Mouse (Mus musculus): ENCODE measurements around the gene Klhl23. TPM values are rescaled to one million over a fixed set of nuclear protein-coding genes. Genes with fewer than 3 reads are reported as not detected.
"Not testable (repeated sequence)": the region's sequence is repeated elsewhere in the genome, so short reads cannot be mapped to it uniquely, and the experiment has no call there.

Klhl23 gene
- polyA plus RNA-seq (2015; fragmentation: Nextera tagmentation; extraction: Ambion mirVana): 88.0 and 94.6 TPM in 2 replicates

- H3K36me3 ChIP-seq (replicated peaks): no peaks in the 10 kb centered on the region
- no peaks in the 10 kb centered on the region for H3K9me3 ChIP-seq
- peak within 1 kb of the TSS; percentile 77 for H3K4me2 ChIP-seq
- H3K9ac ChIP-seq: peak within 1 kb of the TSS; percentile 95
- H3K4me1 ChIP-seq: peaks cover 38% of the 10 kb centered on the region
- no peaks in the 10 kb centered on the region for H3K27me3 ChIP-seq (replicated peaks)
- WGBS: 31% methylated on average over 8 of the region's 8 CpGs
- no peak for ATAC-seq (replicated peaks)
- peak within 1 kb of the TSS; percentile 90 for H3K4me3 ChIP-seq
- H3K27ac ChIP-seq: peak within 1 kb of the TSS; percentile 97
These were observed at the start of gene Klhl23 for GRCm38 (mm10) chr2:69821711-69822110. Klhl23 (plus strand) TSS chr2:69821944.

DNA sequence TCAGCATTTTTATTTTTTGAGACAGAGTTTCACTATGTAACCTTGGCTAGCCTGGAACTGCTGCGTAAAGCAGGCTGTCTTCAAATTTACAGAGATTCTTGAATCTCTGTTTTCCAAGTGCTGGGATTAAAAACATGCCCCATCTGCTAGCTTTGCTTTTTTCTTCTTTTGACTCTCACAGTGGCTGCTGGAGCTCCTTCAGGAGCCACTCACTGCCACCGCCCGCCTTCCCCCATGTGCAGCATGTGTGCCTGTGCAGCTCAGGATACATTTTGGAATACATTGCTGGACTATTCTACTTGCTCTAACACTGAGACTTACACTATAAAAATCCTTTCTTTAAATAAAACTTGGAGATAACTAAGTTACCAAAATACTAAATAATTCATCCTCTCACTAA, 48.4 kb upstream of the Klhl23 start:
- no peak overlapping the region for H3K27ac ChIP-seq
- H3K4me2 ChIP-seq: no peak overlapping the region
- WGBS: 98% methylated on average over 3 of the region's 3 CpGs
- H3K9me3 ChIP-seq: no peaks in the 10 kb centered on the region
- no peaks in the 10 kb centered on the region for H3K4me1 ChIP-seq
- no peaks in the 10 kb centered on the region for H3K36me3 ChIP-seq (replicated peaks)
- H3K9ac ChIP-seq: no peak overlapping the region
- H3K27me3 ChIP-seq (replicated peaks): no peaks in the 10 kb centered on the region
- no peak for ATAC-seq (replicated peaks)
- no peak overlapping the region for H3K4me3 ChIP-seq

DNA sequence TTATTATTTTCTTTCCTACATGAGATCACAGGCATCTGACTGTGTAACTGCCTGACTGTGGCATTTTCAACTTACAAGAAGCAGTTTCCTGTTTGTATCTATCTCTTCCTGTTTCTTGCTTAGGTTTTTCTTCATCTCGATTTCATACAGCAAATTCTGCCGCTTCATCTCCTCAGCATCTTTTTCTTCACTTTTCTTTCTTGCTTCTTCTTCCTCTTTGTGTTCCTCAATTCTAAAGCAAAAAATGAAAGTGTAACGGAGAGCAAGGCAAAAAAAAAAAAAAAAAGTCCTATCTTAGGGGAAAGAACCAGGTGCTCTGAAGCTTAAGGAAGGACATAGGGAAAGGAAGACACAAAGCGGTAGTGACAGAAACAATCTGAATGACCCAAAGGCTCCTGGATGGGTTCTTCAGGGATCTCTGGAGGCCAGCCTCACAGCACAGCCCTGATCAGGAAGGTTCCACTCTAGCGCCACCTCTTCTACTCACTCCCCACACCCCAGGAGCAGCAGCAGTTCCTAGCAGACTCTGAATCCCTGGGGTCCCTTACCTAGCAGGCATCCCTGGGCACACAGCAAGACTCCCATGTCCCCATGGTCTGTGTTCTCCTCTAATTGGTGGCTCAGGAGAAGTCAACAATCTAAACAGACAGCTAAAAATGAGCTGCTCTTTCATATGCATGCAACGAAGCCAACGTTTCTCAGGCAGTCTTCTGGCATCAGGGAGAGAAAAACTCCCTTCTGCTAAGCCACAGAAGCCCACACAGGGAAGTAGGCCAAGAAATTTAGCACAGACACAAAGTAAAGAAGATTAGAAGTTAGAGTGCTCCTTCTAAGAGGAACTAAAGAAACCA, 43.5 kb upstream of the Klhl23 start:
- H3K9ac ChIP-seq: no peak overlapping the region
- no peak for ATAC-seq (replicated peaks)
- H3K4me3 ChIP-seq: no peak overlapping the region
- no peak overlapping the region for H3K4me2 ChIP-seq
- H3K27me3 ChIP-seq (replicated peaks): no peaks in the 10 kb centered on the region
- no peak overlapping the region for H3K27ac ChIP-seq
- 70% methylated on average over 7 of the region's 7 CpGs for WGBS
- no peaks in the 10 kb centered on the region for H3K4me1 ChIP-seq
- H3K36me3 ChIP-seq (replicated peaks): 0 out of 2 replicates have a peak, but pooled peaks cover 6% of the 10 kb centered on the region
- no peaks in the 10 kb centered on the region for H3K9me3 ChIP-seq

DNA sequence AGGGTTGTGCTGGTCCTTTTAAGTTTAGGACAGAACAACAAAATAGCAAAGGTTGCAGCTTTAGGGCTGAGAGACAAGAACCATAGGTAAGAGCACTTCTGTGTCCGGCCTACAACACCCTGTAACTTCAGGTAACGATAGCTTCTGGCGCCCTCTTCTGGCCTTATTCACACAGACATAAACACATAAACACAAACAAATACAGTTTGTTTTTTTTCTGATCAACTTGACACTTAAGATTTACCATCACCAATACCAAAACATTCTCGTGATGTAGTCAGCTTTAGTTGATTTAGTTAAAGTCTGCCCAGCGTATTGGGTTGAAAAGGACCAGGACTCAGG, 42.9 kb upstream of the Klhl23 start:
- ATAC-seq (replicated peaks): no peak
- Histone ChIP-seq H3K4me1 (no peaks in the 10 kb centered on the region), H3K4me3 (no peak overlapping the region), H3K4me2 (no peak overlapping the region), H3K9ac (no peak overlapping the region), H3K9me3 (no peaks in the 10 kb centered on the region), H3K27ac (no peak overlapping the region), H3K36me3 (replicated peaks) (0 out of 2 replicates have a peak, but pooled peaks cover 6% of the 10 kb centered on the region), H3K27me3 (replicated peaks) (no peaks in the 10 kb centered on the region)
- 48% methylated on average over 5 of the region's 5 CpGs for WGBS

- Histone ChIP-seq H3K4me3 (peak overlapping the region; percentile 58), H3K4me1 (peaks cover 17% of the 10 kb centered on the region), H3K9ac (peak overlapping the region; percentile 65), H3K9me3 (no peaks in the 10 kb centered on the region), H3K4me2 (peak overlapping the region; percentile 90), H3K27me3 (replicated peaks) (no peaks in the 10 kb centered on the region), H3K36me3 (replicated peaks) (0 out of 2 replicates have a peak, but pooled peaks cover 13% of the 10 kb centered on the region), H3K27ac (peak overlapping the region; percentile 90)
- peak; percentile 28 for ATAC-seq (replicated peaks)
- 27% methylated on average over 9 of the region's 9 CpGs for WGBS
These were observed 32.8 kb upstream of the Klhl23 start for GRCm38 (mm10) chr2:69788974-69789373.

- Histone ChIP-seq H3K4me1 (peaks cover 17% of the 10 kb centered on the region), H3K9me3 (no peaks in the 10 kb centered on the region), H3K4me2 (peak within 1 kb of the TSS; percentile 90), H3K27me3 (replicated peaks) (no peaks in the 10 kb centered on the region), H3K27ac (peak within 1 kb of the TSS; percentile 90), H3K36me3 (replicated peaks) (peaks cover 14% of the 10 kb centered on the region; the same call in 1 of the 2 replicates), H3K9ac (peak within 1 kb of the TSS; percentile 86), H3K4me3 (peak within 1 kb of the TSS; percentile 58)
- WGBS: 1% methylated on average over 48 of the region's 48 CpGs
- ATAC-seq (replicated peaks): peak; percentile 98
These were observed 32.2 kb upstream of the Klhl23 start, which contains the start of the genes Ccdc173 and Phospho2 for GRCm38 (mm10) chr2:69789429-69790069. Ccdc173 (minus strand) TSS chr2:69789575. Phospho2 (plus strand) TSS chr2:69789623.

GRCm38 (mm10) chr2:69790285-69790684, 31.5 kb upstream of the Klhl23 start:
- under 1% methylated on average over 10 of the region's 10 CpGs for WGBS
- H3K27me3 ChIP-seq (replicated peaks): no peaks in the 10 kb centered on the region

GRCm38 (mm10) chr2:69790722-69791121, 31.0 kb upstream of the Klhl23 start:
- H3K4me1 ChIP-seq: peaks cover 17% of the 10 kb centered on the region
- no peaks in the 10 kb centered on the region for H3K9me3 ChIP-seq
- 76% methylated on average over 4 of the region's 4 CpGs for WGBS
- ATAC-seq (replicated peaks): no peak
- H3K4me3 ChIP-seq: peak overlapping the region; percentile 58; the same call in 1 of the 2 replicates
- H3K4me2 ChIP-seq: peak overlapping the region; percentile 90
- no peak overlapping the region for H3K9ac ChIP-seq
- H3K36me3 ChIP-seq (replicated peaks): peaks cover 20% of the 10 kb centered on the region
- 0 out of 2 replicates have a peak overlapping the region, but pooled peaks have one; percentile 90 for H3K27ac ChIP-seq
- H3K27me3 ChIP-seq (replicated peaks): no peaks in the 10 kb centered on the region

More at GRCm38 (mm10) chr2:69790285-69790684, 31.5 kb upstream of the Klhl23 start:
- Histone ChIP-seq H3K27ac (peak overlapping the region; percentile 90; the same call in 1 of the 2 replicates), H3K9me3 (no peaks in the 10 kb centered on the region), H3K4me2 (peak overlapping the region; percentile 90), H3K36me3 (replicated peaks) (peaks cover 16% of the 10 kb centered on the region; the same call in 1 of the 2 replicates), H3K4me3 (peak overlapping the region; percentile 58), H3K4me1 (peaks cover 17% of the 10 kb centered on the region), H3K9ac (peak overlapping the region; percentile 86; the same call in 1 of the 2 replicates)
- ATAC-seq (replicated peaks): peak; percentile 18; the same call in 1 of the 2 replicates

DNA sequence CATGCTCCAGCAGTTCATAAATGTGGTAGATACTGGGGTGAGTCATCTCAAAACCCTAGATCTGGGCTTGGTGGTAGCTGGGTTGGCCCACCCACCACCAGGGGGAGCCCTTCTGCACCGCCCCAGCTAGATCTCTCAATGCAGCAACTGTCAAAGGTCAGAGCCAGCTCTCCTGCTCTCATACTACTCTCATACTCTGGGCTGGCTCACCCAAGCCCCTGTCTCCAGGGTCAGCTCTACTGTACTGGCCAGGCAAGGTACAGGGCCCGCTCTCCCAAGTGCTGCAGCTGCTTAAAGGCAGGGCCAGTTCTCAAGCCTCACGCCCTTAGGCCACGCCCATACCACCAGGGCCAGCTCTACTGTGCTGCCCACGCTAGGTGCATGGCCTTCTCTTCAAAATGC, 18.8 kb upstream of the Klhl23 start:
- H3K27ac ChIP-seq: no peak overlapping the region
- H3K4me3 ChIP-seq: no peak overlapping the region
- ATAC-seq (replicated peaks): no peak
- H3K9me3 ChIP-seq: no peaks in the 10 kb centered on the region
- 57% methylated on average over 5 of the region's 5 CpGs for WGBS
- H3K36me3 ChIP-seq (replicated peaks): no peaks in the 10 kb centered on the region
- no peak overlapping the region for H3K9ac ChIP-seq
- no peaks in the 10 kb centered on the region for H3K4me1 ChIP-seq
- no peak overlapping the region for H3K4me2 ChIP-seq
- no peaks in the 10 kb centered on the region for H3K27me3 ChIP-seq (replicated peaks)

DNA sequence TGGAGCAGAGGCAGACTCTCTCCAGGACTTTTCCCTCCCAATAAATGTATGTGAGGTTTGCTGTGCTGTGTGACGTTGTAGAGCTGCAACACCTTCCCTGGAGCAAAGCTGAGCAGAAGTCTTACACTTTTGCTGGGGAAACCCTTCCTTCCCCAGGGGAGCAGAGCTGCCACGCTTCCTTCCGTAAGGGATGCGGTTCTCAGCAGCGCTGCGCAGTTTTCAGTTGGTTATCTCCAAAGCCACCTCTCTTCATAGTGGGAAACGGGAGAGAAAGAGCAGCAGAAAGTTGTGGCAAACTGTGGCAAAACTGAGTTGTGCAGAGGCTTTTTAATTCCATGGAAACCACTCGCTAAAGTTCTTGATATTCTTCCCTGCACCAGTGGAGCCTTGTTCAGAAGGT, 18.0 kb upstream of the Klhl23 start:
- Histone ChIP-seq H3K4me1 (no peaks in the 10 kb centered on the region), H3K36me3 (replicated peaks) (no peaks in the 10 kb centered on the region), H3K4me3 (no peak overlapping the region), H3K4me2 (no peak overlapping the region), H3K9me3 (no peaks in the 10 kb centered on the region), H3K27me3 (replicated peaks) (no peaks in the 10 kb centered on the region), H3K9ac (no peak overlapping the region), H3K27ac (no peak overlapping the region)
- 60% methylated on average over 8 of the region's 8 CpGs for WGBS
- no peak for ATAC-seq (replicated peaks)

GRCm38 (mm10) chr2:69804663-69805062, 17.1 kb upstream of the Klhl23 start:
- not testable (repeated sequence) for H3K27me3 ChIP-seq (replicated peaks); ATAC-seq (replicated peaks); H3K4me2 ChIP-seq; H3K4me3 ChIP-seq; H3K36me3 ChIP-seq (replicated peaks); H3K9me3 ChIP-seq; H3K4me1 ChIP-seq; H3K27ac ChIP-seq; H3K9ac ChIP-seq
- WGBS: 81% methylated on average over 9 of the region's 9 CpGs

DNA sequence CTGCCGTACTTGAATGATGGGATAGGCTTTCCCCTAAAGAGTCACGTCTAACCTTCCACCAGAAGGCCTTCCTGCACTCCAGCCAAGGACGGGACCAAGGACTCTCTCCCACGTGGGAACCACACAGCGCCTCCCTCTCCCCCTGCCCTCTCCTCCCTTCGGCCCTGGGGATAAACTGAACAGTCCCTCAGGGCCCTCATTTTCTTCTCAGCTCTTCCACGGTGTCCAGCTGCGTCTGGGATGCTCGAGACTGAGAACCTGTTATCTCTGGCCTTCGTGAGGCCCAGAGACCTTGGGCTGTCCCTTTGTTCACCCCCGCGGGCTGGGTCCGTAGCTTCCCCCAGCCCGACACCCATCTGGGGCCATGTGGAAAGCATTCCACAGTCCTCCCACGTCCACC, 11.6 kb upstream of the Klhl23 start:
- Histone ChIP-seq H3K27me3 (replicated peaks) (no peaks in the 10 kb centered on the region), H3K4me2 (no peak overlapping the region), H3K9ac (no peak overlapping the region), H3K4me3 (no peak overlapping the region), H3K9me3 (no peaks in the 10 kb centered on the region), H3K4me1 (no peaks in the 10 kb centered on the region), H3K36me3 (replicated peaks) (no peaks in the 10 kb centered on the region), H3K27ac (no peak overlapping the region)
- no peak for ATAC-seq (replicated peaks)
- WGBS: 62% methylated on average over 15 of the region's 15 CpGs

All from midbrain, embryonic 15.5 days (tissue).